Mouse (Mus musculus) telencephalon, adult 2 months (tissue): Measurements from ENCODE around the gene Card11.

Source experiments
- DNase-seq: peaks from one replicate; pipeline ENCODE4 v3.0.0-alpha.2; 2011; ENCODE audit warnings: low read depth, low spot score

Gene Card11

DNA sequence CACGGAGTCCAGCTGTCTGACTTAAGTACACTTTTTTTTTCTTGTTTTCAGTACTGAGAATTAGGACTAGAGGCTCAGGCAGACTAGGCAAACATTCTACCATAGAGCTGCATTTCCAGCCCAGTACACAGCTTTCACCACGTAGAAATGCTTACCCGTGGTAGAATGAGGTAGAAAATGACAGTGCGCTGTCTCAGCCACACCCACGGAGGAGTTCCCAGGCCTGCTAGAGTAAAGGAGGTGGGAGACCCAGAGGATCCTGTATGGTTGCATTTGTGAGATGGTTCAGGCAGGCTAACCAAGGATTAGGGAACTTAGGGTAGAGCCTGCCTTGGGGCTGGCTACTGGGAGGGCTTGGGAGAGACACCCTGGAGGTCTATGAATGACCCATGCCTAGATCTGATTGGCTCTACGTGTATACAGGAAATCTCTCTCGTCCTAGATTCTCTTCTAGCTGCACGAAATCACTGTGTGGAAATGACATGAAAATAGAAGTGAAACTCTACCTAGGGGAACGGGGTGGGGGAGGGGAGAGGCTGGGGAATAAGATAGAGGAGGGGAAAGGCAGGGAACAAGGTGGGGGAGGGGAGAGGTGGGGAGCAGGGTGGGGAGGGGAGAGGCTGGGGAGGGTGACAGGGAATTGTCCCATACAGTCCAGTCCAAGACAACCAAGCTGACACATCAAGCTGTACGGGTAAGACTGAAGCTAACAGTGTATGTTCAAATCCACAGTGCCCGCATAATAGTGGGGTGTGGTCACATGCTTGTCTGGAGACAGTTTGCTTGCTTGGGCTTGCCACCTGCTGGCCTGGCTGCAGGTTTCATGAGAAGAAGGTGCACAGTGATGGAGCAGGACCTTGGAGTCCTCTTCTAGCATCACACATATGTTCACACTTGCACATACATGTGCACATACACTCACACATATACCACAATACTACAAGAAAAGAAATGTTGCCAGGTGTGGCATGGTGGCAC lies 8.0 kb downstream of the Card11 start:
- DNase-seq: no peak

DNA sequence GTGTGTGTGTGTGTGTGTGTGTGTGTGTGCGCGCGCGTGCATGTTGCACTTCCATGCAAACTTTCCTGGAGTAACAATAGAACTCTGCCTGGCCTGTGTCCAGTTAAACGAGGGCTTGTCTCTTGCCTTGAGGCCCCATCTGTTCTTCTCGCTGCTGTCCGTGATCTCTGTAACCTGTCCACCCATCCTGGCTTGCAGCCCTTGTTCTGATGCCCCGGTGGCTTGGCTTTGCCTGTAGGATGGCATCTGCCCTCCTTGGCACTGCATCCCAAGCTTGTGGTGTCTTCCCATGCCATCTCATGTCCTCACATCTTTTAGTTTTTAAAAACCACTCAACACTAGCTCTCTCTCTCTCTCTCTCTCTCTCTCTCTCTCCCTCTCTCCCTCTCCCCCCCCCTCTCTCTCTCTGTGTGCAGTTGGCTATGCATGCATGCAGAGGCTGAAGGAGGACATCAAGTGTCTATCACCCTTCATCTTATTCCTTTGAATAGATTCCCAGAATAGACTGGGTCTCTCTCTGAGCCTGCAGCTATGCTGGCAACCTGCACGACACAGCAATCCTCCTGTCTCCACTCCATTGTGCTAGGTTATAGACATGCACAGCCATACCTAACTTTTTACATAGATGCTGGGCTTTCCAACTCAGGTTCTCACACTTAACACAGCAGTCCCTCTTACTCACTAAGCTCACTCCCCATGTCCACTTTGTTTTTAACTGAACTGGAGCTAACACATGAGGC lies 14.9 kb downstream of the Card11 start:
- no peak for DNase-seq

GRCm38 (mm10) chr5:140981370-140981805 lies 19.0 kb downstream of the Card11 start:
- DNase-seq: no peak

DNA sequence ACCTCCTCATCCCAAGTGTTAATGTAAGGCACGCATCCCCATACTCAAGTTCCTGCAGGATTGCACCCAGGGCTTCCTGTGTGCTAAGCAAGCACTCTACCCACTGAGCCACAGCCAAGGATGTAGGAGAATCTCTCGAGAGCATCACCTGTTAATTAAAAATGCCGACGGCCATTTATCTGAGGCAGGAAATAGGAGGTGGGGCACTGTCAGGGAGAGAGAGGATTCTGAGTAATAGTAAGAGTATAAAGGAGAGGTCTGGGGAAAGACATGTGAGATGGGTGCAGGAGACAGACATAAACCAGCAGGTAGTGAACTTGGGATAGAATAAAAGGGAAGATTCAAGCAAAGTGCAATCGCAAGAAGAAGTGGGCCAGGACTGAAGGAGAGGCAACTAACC lies 19.6 kb downstream of the Card11 start:
- DNase-seq: no peak

DNA sequence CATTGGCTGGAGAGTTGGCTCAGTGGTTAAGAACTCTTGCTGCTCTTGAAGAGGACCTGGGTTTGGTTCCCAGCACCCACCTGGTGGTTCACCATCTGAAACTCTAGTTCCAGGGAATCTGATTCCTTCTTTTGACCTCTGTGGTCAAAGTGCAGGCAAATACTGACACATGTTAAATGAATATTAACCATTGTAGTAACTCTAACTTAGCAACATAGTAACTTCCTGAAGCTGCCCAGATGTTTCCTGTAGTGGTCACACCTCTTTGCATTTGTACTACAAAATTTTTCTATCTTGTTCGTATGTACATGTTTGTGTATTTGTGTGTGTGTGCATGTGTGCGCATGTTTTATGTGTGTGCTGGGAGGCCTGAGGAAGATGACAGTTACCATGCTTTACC lies 20.3 kb downstream of the Card11 start:
- DNase-seq: no peak

- DNase-seq: no peak
Observed at GRCm38 (mm10) chr5:140962945-140963344, 37.4 kb downstream of the Card11 start.

GRCm38 (mm10) chr5:140960732-140961131 lies 39.6 kb downstream of the Card11 start:
- no peak for DNase-seq

- peak; percentile 54 for DNase-seq
Observed at GRCm38 (mm10) chr5:140959160-140959559, 41.2 kb downstream of the Card11 start.

GRCm38 (mm10) chr5:140957106-140957505 lies 43.3 kb downstream of the Card11 start:
- DNase-seq: no peak

DNA sequence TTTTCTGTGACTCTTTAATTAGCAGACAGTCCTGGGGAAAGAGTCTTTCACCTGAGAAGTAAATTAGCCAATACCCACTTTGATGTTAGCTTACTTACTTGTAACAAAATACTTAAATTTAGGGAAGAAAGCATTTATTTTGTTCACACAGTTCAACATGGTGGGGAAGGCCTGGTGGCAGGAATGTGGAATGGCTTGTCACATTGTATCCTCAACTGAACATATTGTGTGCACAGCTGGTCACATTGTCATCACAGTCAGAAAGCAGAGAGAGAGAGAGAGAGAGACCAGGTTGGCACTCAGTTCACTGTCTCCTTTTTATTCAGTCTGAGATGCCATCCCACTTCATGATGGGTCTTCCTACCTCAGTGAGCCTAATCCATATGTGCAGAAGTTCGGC lies 44.7 kb downstream of the Card11 start:
- no peak for DNase-seq

DNA sequence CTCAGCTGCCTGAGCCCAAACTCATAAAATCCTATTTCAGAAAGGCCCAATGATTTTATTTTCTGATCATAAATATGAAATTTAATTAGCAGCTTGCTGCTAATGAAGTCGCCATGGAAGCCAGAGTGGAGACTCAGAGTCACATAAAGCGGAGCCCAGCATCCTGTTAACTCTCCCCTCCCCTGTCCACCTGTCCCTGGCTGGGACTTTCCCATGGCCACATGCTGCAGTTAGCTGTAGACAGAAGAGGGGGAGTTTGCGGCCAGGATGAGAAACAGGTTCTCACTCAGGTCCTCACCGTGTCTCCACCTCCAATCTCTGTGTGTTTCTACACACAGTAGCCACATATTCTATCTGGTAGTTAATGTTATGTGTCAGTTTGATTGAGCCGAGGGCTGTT lies 48.6 kb downstream of the Card11 start:
- no peak for DNase-seq

DNA sequence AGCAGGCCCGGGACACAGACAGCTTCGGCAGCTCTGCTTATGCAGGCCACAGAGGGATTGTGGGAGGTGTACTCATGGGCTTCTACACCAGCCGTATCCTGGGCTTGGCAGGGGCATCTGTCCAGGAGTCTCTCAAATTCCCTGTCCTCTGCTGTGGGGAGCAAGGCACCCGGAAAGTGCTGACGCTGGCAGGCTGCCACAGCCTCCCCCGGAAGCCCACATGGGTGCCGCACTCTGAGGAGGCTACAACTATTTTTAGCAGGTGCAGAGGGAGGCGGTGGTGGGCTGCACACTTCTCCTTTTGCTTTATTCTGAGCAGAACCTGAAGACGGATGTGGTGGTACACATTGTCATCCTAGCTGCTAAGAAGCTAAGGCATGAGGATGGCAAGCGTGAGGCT lies 52.4 kb downstream of the Card11 start:
- DNase-seq: peak; percentile 67

- no peak for DNase-seq
Observed at GRCm38 (mm10) chr5:140946034-140946433, 54.3 kb downstream of the Card11 start.

DNA sequence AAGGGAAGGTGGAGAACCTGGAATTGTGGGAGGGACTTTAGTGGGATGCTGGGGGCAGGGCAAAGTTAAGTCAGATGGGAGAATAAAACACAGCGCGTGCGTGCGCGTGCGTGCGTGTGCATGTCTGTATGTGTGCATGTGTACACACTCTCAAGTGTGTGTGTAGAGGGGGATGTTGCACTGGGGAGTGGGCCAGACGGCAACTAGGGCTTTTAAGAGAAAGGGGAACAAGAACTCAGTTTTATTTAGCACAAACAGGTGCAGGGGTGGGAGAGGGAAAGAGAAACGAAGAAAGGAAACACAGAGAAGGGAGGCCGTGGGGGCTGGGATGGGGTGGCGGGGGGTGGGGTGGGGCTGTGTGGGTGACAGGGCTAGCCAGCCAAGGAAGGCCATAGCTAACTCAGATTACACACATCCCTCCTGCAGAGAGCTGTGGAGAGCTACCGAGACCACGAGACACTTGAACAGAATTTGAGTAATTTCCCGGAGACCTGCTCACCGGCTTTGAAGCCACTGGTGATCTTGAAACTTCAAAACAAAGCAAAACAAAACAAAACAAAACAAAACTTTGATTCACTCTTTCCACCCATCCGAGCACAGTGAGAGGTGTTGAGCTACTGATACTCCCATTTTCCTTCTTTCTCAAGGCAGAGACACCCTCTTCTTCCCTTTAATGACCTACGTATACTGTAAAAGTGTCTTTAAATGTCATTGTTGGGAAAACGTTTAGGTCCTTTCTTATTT lies 55.8 kb downstream of the Card11 start:
- no peak for DNase-seq

- DNase-seq: peak; percentile 68
Observed at GRCm38 (mm10) chr5:140940923-140941491, 59.4 kb downstream of the Card11 start.

DNA sequence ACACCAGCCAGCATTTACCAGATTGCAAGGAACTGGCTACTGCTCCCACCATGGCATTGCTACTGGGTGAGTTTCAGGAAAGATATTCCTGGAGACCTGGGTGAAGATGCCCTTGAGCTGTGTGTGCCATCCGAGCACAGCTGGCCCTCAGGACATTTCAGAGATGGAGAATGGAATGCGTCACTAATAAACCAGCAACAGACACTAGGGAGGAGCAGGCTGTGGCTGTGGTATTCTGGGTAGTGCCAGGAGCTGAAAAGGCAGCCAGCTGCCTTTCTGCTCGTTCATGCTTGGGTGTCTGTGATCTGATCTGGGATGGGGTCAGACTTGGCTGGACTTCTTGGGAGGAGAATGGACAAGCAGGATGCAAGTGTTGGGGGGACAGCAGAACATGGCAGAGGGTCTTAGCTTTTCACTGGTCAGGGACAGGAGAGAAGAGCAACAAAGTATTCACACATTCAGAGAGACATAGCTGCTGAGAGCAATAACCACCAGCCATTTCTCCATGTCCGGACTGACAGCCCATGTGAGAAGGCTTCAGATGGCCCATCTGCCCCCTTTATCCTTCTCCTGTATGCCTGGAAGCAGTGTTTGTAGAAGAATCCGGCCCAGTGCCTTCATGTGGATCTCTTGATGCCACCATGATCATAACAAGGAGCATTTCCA lies 60.0 kb downstream of the Card11 start:
- DNase-seq: no peak

DNA sequence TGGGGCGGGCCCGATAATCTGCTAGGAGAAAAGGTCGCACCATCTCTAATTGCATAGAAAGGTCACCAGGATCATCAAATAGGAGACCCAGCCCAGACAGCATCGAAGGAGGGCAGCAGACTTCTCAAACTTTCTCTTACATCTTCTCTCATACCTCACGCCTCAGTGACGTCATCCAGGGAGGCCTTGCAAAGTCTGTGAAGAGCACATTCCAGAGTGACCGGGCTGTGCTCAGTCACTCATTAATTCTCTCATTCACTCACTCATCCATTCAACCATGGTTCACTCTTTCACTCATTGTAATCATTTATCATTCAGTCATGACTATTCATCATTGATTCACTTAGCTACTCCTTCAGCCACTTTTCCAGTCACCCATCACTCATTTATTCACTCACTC lies 63.6 kb downstream of the Card11 start:
- no peak for DNase-seq

DNA sequence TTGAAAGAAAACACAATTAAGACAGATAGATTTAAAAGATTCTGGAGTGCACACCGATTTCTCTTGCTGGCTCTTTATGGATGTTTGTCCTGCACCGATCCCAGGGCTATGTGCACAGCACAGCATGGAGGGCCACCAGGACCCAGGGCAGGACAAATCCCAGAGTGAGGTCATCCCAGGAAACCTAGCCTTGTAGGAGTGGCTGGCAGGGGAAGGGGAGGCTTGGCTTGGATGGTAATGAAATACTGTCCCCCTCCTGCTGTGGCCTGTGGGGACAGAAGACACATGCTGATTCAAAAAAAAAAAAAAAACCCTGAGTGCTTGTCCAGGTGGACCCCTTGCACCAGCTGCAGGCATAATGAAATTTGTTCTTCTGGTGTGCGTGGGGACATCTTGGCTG lies 64.5 kb downstream of the Card11 start:
- DNase-seq: no peak

- no peak for DNase-seq
Observed at GRCm38 (mm10) chr5:140934639-140935315, 65.6 kb downstream of the Card11 start.

- DNase-seq: no peak
Observed at GRCm38 (mm10) chr5:140931523-140932229, 68.7 kb downstream of the Card11 start.
